In the genomic region with DNA sequence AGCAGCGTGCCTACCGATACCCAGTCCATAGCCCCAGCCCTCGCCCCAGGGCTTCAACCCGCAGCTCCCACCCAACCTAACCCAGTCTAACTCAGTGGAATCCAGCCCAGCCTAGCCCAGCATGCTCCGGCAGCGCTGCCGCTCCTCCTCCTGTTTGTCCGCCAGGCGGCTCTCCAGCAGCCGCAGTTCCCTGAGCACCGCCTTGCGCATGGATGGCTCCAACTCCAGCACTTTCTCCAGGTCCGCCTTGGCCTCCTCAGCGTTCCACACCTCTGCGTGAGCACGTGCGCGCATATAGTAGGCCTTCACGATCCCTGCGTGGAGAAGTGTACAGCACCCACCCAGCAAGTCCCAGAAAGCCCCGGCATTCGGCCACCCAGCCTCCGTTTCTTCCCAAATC, we compare ENCODE assay signal across 9 mouse cellular contexts. TPM values are rescaled to one million over a fixed set of nuclear protein-coding genes. Genes with fewer than 3 reads are reported as not detected.
A peak's percentile ranks its signal among the peaks of the same experiment; 100 is the strongest.
DNase-seq lines count a peak whose midpoint lies in the region; ATAC-seq lines count a peak whose summit lies in the region.
"Had no signal": no experiment of that assay in that cellular context is flagged by ENCODE, and none has a peak within 500 bp of the region (broad histone marks: within the 10 kb centered on the region; RNA-seq: fewer than 3 reads in every experiment).

No protein-coding gene starts in this region.

- H3K9me3 ChIP-seq in heart, embryonic 16.5 days (replicated peaks; ENCODE audit: control insufficient read depth, low read length): no peaks in the 10 kb centered on the region
- no peaks in the 10 kb centered on the region for H3K9me3 ChIP-seq in heart, embryonic 12.5 days (replicated peaks)

- ATAC-seq in heart, embryonic 16.5 days (replicated peaks; ENCODE audit: extremely low read depth, insufficient read depth, low FRiP score): no peak
- ATAC-seq in heart, embryonic 12.5 days (ENCODE audit: insufficient number of reproducible peaks, low FRiP score): no peak
- no peak for ATAC-seq in inflammation-experienced regulatory T-cells, adult 6 months

- H3K27ac ChIP-seq in heart, embryonic 16.5 days (ENCODE audit: low read length): no peak overlapping the region
- H3K27ac ChIP-seq in heart, embryonic 12.5 days (ENCODE audit: poor library complexity, severe bottlenecking): no peak overlapping the region

- H3K9ac ChIP-seq in heart, embryonic 16.5 days (ENCODE audit: low read length): no peak overlapping the region
- H3K9ac ChIP-seq in heart, embryonic 12.5 days: no peak overlapping the region

- 21% methylated on average over 23 of the region's 23 CpGs for WGBS in heart, embryonic 16.5 days
- WGBS in heart, embryonic 12.5 days: 19% methylated on average over 23 of the region's 23 CpGs

- H3K4me2 ChIP-seq in heart, embryonic 16.5 days (ENCODE audit: low read depth, low read length): peak overlapping the region; percentile 33; the same call in 1 of the 2 replicates
- H3K4me2 ChIP-seq in heart, embryonic 12.5 days: no peak overlapping the region

- no peaks in the 10 kb centered on the region for H3K36me3 ChIP-seq in heart, embryonic 16.5 days (ENCODE audit: control insufficient read depth, insufficient read depth)
- no peaks in the 10 kb centered on the region for H3K36me3 ChIP-seq in heart, embryonic 12.5 days

- H3K4me1 ChIP-seq in heart, embryonic 16.5 days (ENCODE audit: control insufficient read depth, insufficient read depth, low read length): no peaks in the 10 kb centered on the region
- peaks cover 18% of the 10 kb centered on the region for H3K4me1 ChIP-seq in heart, embryonic 12.5 days (replicated peaks)

- peak; percentile 16 for DNase-seq in thymus, postnatal 4 days
- no peak for DNase-seq in thymus, adult 18-20 months
- peak; percentile 56 for DNase-seq in heart, postnatal 4 days
- peak; percentile 47 to 51 for DNase-seq in lung, postnatal 4 days
- no peak for DNase-seq in T-cell, adult 2 months (ENCODE audit: low spot score)

- H3K4me3 ChIP-seq in heart, embryonic 16.5 days (ENCODE audit: low read length): no peak overlapping the region
- no peak overlapping the region for H3K4me3 ChIP-seq in heart, embryonic 12.5 days

- peaks cover 12% of the 10 kb centered on the region; the same call in 1 of the 2 replicates for H3K27me3 ChIP-seq in heart, embryonic 16.5 days (ENCODE audit: control insufficient read depth, insufficient read depth, low read length)
- H3K27me3 ChIP-seq in heart, embryonic 12.5 days (replicated peaks): peaks cover 31% of the 10 kb centered on the region

RNA-seq across cellular contexts. Expression of gene Aipl1, which starts 8.2 kb away (rescaled TPM):
- polyA plus RNA-seq in heart, embryonic 16.5 days (2015; fragmentation: Nextera tagmentation; extraction: Ambion mirVana): 0.12 and 0.36 TPM in 2 replicates
- 0.80 and 1.0 TPM in 2 replicates for polyA plus RNA-seq in heart, embryonic 12.5 days (2016; fragmentation: Nextera tagmentation; extraction: Ambion mirVana)
- under 1 TPM in 1 of 2 experiments, not detected in 1; 0.29 TPM for total RNA-seq in heart, postnatal 4 days (2021)
- under 1 TPM in 1 of 3 experiments, not detected in 2; 0.15 TPM for polyA plus RNA-seq in inflammation-experienced regulatory T-cells, adult 6 months (2017; shearing (Covaris generic))
- polyA plus RNA-seq: large intestine, adult 2 months had no signal

RNA-seq across cellular contexts. Expression of gene Pimreg, which starts 12.7 kb away (rescaled TPM):
- polyA plus RNA-seq in heart, embryonic 16.5 days (2015; fragmentation: Nextera tagmentation; extraction: Ambion mirVana): 67.0 and 74.3 TPM in 2 replicates
- 90.6 and 92.7 TPM in 2 replicates for polyA plus RNA-seq in heart, embryonic 12.5 days (2016; fragmentation: Nextera tagmentation; extraction: Ambion mirVana)
- total RNA-seq in heart, postnatal 4 days (2021): 10 to 100 TPM; 30.5 to 38.3 TPM
- polyA plus RNA-seq in inflammation-experienced regulatory T-cells, adult 6 months (2017; shearing (Covaris generic)): 10 to 100 TPM in 1 of 3 experiments, 1 to 10 TPM in 2; 2.4 to 38.2 (median 2.6) TPM

Comparison
In these comparisons a context has a peak if more than half of its experiments do, and no peak if none do; other contexts are left out.
1. DNase-seq: peak in thymus, postnatal 4 days (single experiment), heart, postnatal 4 days (single experiment) and lung, postnatal 4 days (2 of 2); none in thymus, adult 18-20 months (0 of 2) and T-cell, adult 2 months (single experiment).